Mouse (Mus musculus) G1E (cell line): Measurements from ENCODE around the gene Skp2. TPM values are rescaled to one million over a fixed set of nuclear protein-coding genes. Genes with fewer than 3 reads are reported as not detected.

Experiments used
- ATAC-seq: 2 replicates; pipeline ENCODE4 v1.8.0; 2016; ENCODE audit warnings: mild to moderate bottlenecking; ENCODE audit not compliant: insufficient number of reproducible peaks, poor library complexity, low FRiP score, severe bottlenecking; ENCODE audit errors: extremely low read depth
- DNase-seq: peaks from one replicate; pipeline ENCODE4 v3.0.0; 2012; ENCODE audit warnings: low spot score
- H3K27me3 ChIP-seq: 2 replicates; pipeline ENCODE4 v1.6.1; 2012; ENCODE audit warnings: mild to moderate bottlenecking, low read length, inconsistent platforms; ENCODE audit not compliant: insufficient read depth
- H3K36me3 ChIP-seq: replicated peaks from 2 replicates; pipeline ENCODE3; 2012; ENCODE audit warnings: mild to moderate bottlenecking, inconsistent platforms
- H3K4me1 ChIP-seq: 2 replicates; pipeline ENCODE4 v1.6.1; 2012; ENCODE audit warnings: low read depth, low read length, inconsistent platforms, mixed read lengths; ENCODE audit not compliant: insufficient read depth
- H3K4me3 ChIP-seq: 2 replicates; pipeline ENCODE4 v1.5.1; 2012; ENCODE audit warnings: low read depth, mild to moderate bottlenecking, inconsistent platforms, low read length, moderate library complexity, mixed read lengths
- H3K9me3 ChIP-seq: replicated peaks from 2 replicates; pipeline ENCODE4 v1.6.1; 2012; ENCODE audit warnings: inconsistent platforms
- CTCF ChIP-seq: IDR thresholded peaks from 2 replicates; pipeline ENCODE4 v1.5.1; 2012; ENCODE audit warnings: low read depth, low read length, inconsistent platforms, mixed read lengths
- GATA1 ChIP-seq: IDR thresholded peaks from 2 replicates; pipeline ENCODE4 v1.6.1; 2012; ENCODE audit warnings: borderline replicate concordance, low read length, inconsistent platforms, mixed read lengths
- GATA2 ChIP-seq: IDR thresholded peaks from 2 replicates; pipeline ENCODE4 v1.6.1; 2012; ENCODE audit warnings: low read depth, low read length, inconsistent platforms, borderline replicate concordance
- POLR2AphosphoS5 ChIP-seq: IDR thresholded peaks from 2 replicates; pipeline ENCODE4 v1.6.1; 2012; ENCODE audit warnings: low read depth, low read length, inconsistent platforms; ENCODE audit not compliant: insufficient replicate concordance
- TAL1 ChIP-seq: conservative IDR thresholded peaks from 2 replicates; pipeline ENCODE4 v1.6.1; 2012; ENCODE audit warnings: low read depth, low read length, inconsistent platforms, mixed read lengths
- polyA plus RNA-seq: library from polyadenylated mRNA; stranded (reverse); fragments of >175 nt; gene quantifications from 2 replicates; pipeline ENCODE4 v1.2.3, GENCODE M21; 2012
- total RNA-seq, 2 experiments: library from RNA; stranded (forward) in 1 of 2; stranded (reverse) in 1 of 2; fragments of 200-1000 nt in 1 of 2; fragments of >200 nt in 1 of 2; fragmentation: Nextera tagmentation in 1 of 2; gene quantifications; 2 replicates each; pipeline ENCODE4 v1.2.3; 2014 to 2017

Gene Skp2
- total and polyA plus RNA-seq, 3 experiments = 10.2 to 35.3 (median 28.7) TPM

DNA sequence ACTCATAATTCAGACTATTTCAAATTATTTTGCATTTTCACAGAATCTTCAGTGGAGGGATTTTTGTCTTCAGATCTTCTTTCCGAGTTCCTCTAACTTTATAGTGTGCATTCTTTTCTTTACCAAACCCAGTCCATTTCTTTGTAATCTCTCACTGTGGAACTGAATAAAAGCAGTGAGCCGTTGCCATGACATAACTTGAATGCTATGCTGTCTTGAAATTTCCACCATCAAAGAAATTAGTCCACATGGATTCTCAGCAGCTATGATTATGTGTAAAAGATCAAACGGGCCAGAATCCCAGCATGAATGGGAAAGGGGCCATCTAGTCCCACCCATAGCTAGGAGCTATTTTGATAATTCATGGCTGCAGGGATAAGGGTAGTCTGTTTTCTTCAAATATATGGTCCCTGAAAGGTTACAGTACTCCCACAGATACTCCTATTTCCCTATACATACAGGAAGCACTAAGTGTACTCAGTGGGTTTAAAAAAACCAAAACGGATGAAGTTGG, 7.4 kb upstream of the Skp2 start:
- no peaks in the 10 kb centered on the region for H3K9me3 ChIP-seq
- DNase-seq = no peak
- no peak overlapping the region for H3K4me3 ChIP-seq
- no peak for ATAC-seq
- H3K27me3 ChIP-seq = no peaks in the 10 kb centered on the region
- TF ChIP-seq GATA1 (no peak), CTCF (no peak), TAL1 (no peak), GATA2 (no peak), POLR2AphosphoS5 (no peak)
- H3K36me3 ChIP-seq = peaks cover 59% of the 10 kb centered on the region
- H3K4me1 ChIP-seq = peaks cover 3% of the 10 kb centered on the region; the same call in 1 of the 2 replicates

GRCm38 (mm10) chr15:9140684-9141171, 14.5 kb downstream of the Skp2 start:
- no peaks in the 10 kb centered on the region for H3K27me3 ChIP-seq
- ATAC-seq = no peak
- no peaks in the 10 kb centered on the region for H3K9me3 ChIP-seq
- TF ChIP-seq GATA2 = no peak
- TF ChIP-seq POLR2AphosphoS5 = no peak
- no peak for TF ChIP-seq CTCF
- no peak for TF ChIP-seq TAL1
- TF ChIP-seq GATA1 = no peak
- H3K4me1 ChIP-seq = peaks cover 35% of the 10 kb centered on the region
- peak overlapping the region; percentile 98 for H3K4me3 ChIP-seq
- no peak for DNase-seq
- H3K36me3 ChIP-seq = peaks cover 49% of the 10 kb centered on the region

GRCm38 (mm10) chr15:9140252-9140680, 15.0 kb downstream of the Skp2 start, which contains the start of gene Lmbrd2:
Lmbrd2 (plus strand) TSS chr15:9140550.
- H3K36me3 ChIP-seq = peaks cover 51% of the 10 kb centered on the region
- H3K9me3 ChIP-seq = no peaks in the 10 kb centered on the region
- no peak for TF ChIP-seq TAL1
- TF ChIP-seq POLR2AphosphoS5 = no peak
- TF ChIP-seq GATA1 = no peak
- TF ChIP-seq CTCF = no peak
- no peak for TF ChIP-seq GATA2
- ATAC-seq = peak; percentile 99
- peaks cover 36% of the 10 kb centered on the region for H3K4me1 ChIP-seq
- peak within 1 kb of the TSS; percentile 98 for H3K4me3 ChIP-seq
- no peaks in the 10 kb centered on the region for H3K27me3 ChIP-seq
- peak; percentile 82 for DNase-seq

DNA sequence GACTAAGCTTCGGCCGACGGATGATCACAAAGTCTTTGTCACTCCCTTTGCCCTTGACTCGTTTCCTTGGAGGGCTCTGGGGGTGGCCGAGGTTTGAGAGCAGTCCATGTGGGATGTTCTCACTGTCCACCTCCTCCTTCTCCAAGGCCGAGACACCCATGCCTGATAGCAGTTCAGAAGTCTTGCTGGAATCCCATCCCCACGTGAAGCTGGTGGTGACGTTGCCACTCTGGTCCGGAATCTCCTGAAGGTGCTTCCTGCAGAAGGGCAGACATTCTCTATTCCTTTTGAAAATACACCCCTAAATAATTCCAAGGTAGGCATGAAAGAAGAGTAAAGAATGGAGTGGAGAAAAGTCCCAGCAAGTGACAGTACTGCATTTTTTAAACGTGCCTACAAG, 15.8 kb downstream of the Skp2 start:
- H3K4me1 ChIP-seq = peaks cover 38% of the 10 kb centered on the region
- TF ChIP-seq POLR2AphosphoS5 (no peak), GATA1 (no peak), TAL1 (no peak)
- ATAC-seq (no peak), DNase-seq (no peak)
- H3K9me3 ChIP-seq = no peaks in the 10 kb centered on the region
- peaks cover 52% of the 10 kb centered on the region for H3K36me3 ChIP-seq
- H3K4me3 ChIP-seq = peak overlapping the region; percentile 98
- H3K27me3 ChIP-seq = no peaks in the 10 kb centered on the region

GRCm38 (mm10) chr15:9134891-9135507, 20.2 kb downstream of the Skp2 start:
- Histone ChIP-seq H3K9me3 (no peaks in the 10 kb centered on the region), H3K36me3 (peaks cover 87% of the 10 kb centered on the region), H3K4me1 (peaks cover 45% of the 10 kb centered on the region), H3K4me3 (no peak overlapping the region), H3K27me3 (no peaks in the 10 kb centered on the region)
- DNase-seq = no peak
- no peak for ATAC-seq
- TF ChIP-seq CTCF = no peak
- no peak for TF ChIP-seq POLR2AphosphoS5

DNA sequence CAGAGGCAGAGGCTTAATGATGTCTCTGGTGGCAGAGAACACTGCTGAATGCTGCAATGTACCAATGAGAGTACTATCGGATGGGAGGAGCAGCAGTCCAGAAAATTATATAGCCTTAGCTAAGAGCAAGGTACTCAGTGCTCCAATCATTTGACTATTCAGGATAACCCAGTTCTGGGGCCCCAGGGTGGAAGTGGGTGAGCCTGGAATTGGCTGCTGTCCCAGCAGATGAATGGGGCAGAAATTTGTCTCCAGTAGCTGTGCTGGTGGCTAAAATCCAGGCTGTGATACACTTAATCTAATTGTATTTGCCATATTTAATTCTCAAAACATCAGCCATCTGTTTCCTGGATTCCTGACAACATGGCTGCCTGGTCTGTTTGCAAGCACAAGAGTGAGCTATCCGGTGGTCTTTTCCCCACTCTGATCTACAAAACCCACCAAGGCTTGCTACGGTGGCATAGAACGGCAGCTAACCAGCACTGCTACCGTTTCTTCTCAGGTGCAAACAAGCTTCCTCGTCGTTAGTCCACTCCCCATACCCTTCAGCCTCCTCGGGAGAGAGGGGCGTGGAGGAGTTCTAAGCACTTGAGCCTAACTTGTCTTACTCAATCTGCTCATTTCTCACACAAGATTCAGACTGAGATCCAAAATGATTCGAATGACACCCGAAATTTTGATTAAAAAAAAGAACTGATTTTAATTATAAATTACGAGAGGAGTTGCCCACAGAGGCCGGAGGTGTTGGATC, 22.4 kb downstream of the Skp2 start:
- no peaks in the 10 kb centered on the region for H3K9me3 ChIP-seq
- no peak overlapping the region for H3K4me3 ChIP-seq
- H3K27me3 ChIP-seq = no peaks in the 10 kb centered on the region
- DNase-seq (no peak), ATAC-seq (no peak)
- H3K36me3 ChIP-seq = peaks cover 91% of the 10 kb centered on the region
- H3K4me1 ChIP-seq = peaks cover 35% of the 10 kb centered on the region
- TF ChIP-seq CTCF (no peak), POLR2AphosphoS5 (no peak), TAL1 (no peak), GATA1 (no peak), GATA2 (no peak)
